Mouse (Mus musculus): ENCODE measurements at regions not wholly inside any gene's neighbourhood (a gene's known extent, or its start where the extent isn't known, plus 50 kb on each side); places are given as distances from the start of the nearest gene placed in this dataset.

- H3K4me3 ChIP-seq (ENCODE audit: low read length), result no peak overlapping the region
- 83% methylated on average over 10 of the region's 10 CpGs for WGBS
- no peak overlapping the region for H3K9ac ChIP-seq (ENCODE audit: low read depth, low read length)
- H3K36me3 ChIP-seq (ENCODE audit: control insufficient read depth, insufficient read depth, low read length), result no peaks in the 10 kb centered on the region
- no peaks in the 10 kb centered on the region for H3K4me1 ChIP-seq (ENCODE audit: control insufficient read depth, insufficient read depth, low read length)
- no peaks in the 10 kb centered on the region for H3K27me3 ChIP-seq (ENCODE audit: control insufficient read depth, insufficient read depth, low read length)
- no peak overlapping the region for H3K4me2 ChIP-seq (replicated peaks; ENCODE audit: low read depth, low read length)
- H3K27ac ChIP-seq (ENCODE audit: low read depth, low read length), result no peak overlapping the region
- no peak for ATAC-seq (ENCODE audit: low FRiP score, low TSS enrichment)
- no peaks in the 10 kb centered on the region for H3K9me3 ChIP-seq (ENCODE audit: control insufficient read depth, low read length)
Observed at GRCm38 (mm10) chr3:35314177-35314576, 439.7 kb upstream of the Atp11b start.

DNA sequence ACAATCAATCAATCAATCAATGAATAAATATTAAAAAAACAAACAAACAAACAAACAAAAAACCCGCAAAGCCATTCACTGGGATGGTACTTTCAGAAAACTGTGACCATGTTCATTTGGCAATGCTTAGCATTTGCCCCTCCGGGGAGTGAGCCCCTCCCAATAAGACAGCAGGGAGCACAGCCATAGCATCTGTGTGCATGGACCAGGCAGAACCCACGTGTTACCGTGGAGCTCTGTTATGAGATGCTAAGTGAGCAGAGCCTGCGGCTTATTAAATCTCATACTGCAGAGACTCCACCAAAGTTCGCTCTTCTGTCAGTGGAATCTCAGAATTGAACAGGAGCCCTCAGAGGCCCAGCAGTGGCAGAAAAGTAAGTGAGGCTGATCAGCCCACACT, 438.7 kb upstream of the Atp11b start:
- no peak overlapping the region for H3K9ac ChIP-seq (ENCODE audit: low read depth, low read length)
- no peak for ATAC-seq (ENCODE audit: low FRiP score, low TSS enrichment)
- no peaks in the 10 kb centered on the region for H3K36me3 ChIP-seq (ENCODE audit: control insufficient read depth, insufficient read depth, low read length)
- H3K4me3 ChIP-seq (ENCODE audit: low read length), result no peak overlapping the region
- no peaks in the 10 kb centered on the region for H3K4me1 ChIP-seq (ENCODE audit: control insufficient read depth, insufficient read depth, low read length)
- no peaks in the 10 kb centered on the region for H3K27me3 ChIP-seq (ENCODE audit: control insufficient read depth, insufficient read depth, low read length)
- no peak overlapping the region for H3K4me2 ChIP-seq (replicated peaks; ENCODE audit: low read depth, low read length)
- H3K27ac ChIP-seq (ENCODE audit: low read depth, low read length), result no peak overlapping the region
- H3K9me3 ChIP-seq (ENCODE audit: control insufficient read depth, low read length), result no peaks in the 10 kb centered on the region
- 89% methylated on average over 6 of the region's 6 CpGs for WGBS

GRCm38 (mm10) chr3:35318348-35318747, 435.6 kb upstream of the Atp11b start:
- H3K9me3 ChIP-seq (ENCODE audit: control insufficient read depth, low read length), result no peaks in the 10 kb centered on the region
- no peak overlapping the region for H3K4me2 ChIP-seq (replicated peaks; ENCODE audit: low read depth, low read length)
- H3K27me3 ChIP-seq (ENCODE audit: control insufficient read depth, insufficient read depth, low read length), result no peaks in the 10 kb centered on the region
- ATAC-seq (ENCODE audit: low FRiP score, low TSS enrichment), result peak; percentile 51; the same call in 1 of the 2 replicates
- no peaks in the 10 kb centered on the region for H3K4me1 ChIP-seq (ENCODE audit: control insufficient read depth, insufficient read depth, low read length)
- 34% methylated on average over 13 of the region's 13 CpGs for WGBS
- H3K36me3 ChIP-seq (ENCODE audit: control insufficient read depth, insufficient read depth, low read length), result no peaks in the 10 kb centered on the region
- no peak overlapping the region for H3K4me3 ChIP-seq (ENCODE audit: low read length)
- no peak overlapping the region for H3K9ac ChIP-seq (ENCODE audit: low read depth, low read length)
- H3K27ac ChIP-seq (ENCODE audit: low read depth, low read length), result no peak overlapping the region

DNA sequence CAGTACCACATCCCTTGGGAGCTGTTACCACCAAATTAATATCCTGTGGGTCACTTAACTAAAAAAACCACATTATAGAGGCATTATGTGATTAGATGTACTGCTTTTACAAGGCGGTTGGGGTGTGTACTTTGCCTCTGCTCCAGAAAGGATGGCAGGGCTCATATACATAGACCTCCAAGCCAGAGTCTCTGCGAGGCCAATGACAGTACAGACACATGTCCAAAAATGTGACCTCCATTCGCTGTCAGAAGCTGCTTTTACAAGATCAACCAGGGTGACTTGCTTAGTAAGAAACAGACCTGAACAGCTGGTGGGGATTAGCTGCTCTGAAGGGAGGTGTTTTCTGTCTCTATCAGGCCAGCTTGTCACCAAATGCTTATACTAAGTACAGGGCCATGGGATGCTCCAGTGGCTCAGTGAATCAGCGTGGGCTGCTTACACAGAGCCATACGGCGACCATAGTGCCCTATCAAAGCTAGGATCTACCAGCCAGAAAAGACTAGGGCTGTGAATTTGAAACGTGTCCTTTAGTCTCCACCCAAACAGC, 433.0 kb upstream of the Atp11b start:
- no peaks in the 10 kb centered on the region for H3K27me3 ChIP-seq (ENCODE audit: control insufficient read depth, insufficient read depth, low read length)
- no peak overlapping the region for H3K27ac ChIP-seq (ENCODE audit: low read depth, low read length)
- H3K4me2 ChIP-seq (replicated peaks; ENCODE audit: low read depth, low read length), result no peak overlapping the region
- no peak; the same call in 1 of the 2 replicates for ATAC-seq (ENCODE audit: low FRiP score, low TSS enrichment)
- H3K4me1 ChIP-seq (ENCODE audit: control insufficient read depth, insufficient read depth, low read length), result 0 out of 2 replicates have a peak, but pooled peaks cover 2% of the 10 kb centered on the region
- no peak overlapping the region for H3K9ac ChIP-seq (ENCODE audit: low read depth, low read length)
- 45% methylated on average over 7 of the region's 7 CpGs for WGBS
- H3K4me3 ChIP-seq (ENCODE audit: low read length), result no peak overlapping the region
- no peaks in the 10 kb centered on the region for H3K36me3 ChIP-seq (ENCODE audit: control insufficient read depth, insufficient read depth, low read length)
- H3K9me3 ChIP-seq (ENCODE audit: control insufficient read depth, low read length), result no peaks in the 10 kb centered on the region

GRCm38 (mm10) chr3:35321991-35322390, 431.9 kb upstream of the Atp11b start:
- Histone ChIP-seq H3K27ac (ENCODE audit: low read depth, low read length) (no peak overlapping the region), H3K4me1 (ENCODE audit: control insufficient read depth, insufficient read depth, low read length) (0 out of 2 replicates have a peak, but pooled peaks cover 2% of the 10 kb centered on the region), H3K27me3 (ENCODE audit: control insufficient read depth, insufficient read depth, low read length) (no peaks in the 10 kb centered on the region), H3K4me2 (replicated peaks; ENCODE audit: low read depth, low read length) (no peak overlapping the region), H3K9ac (ENCODE audit: low read depth, low read length) (no peak overlapping the region), H3K36me3 (ENCODE audit: control insufficient read depth, insufficient read depth, low read length) (no peaks in the 10 kb centered on the region), H3K4me3 (ENCODE audit: low read length) (no peak overlapping the region), H3K9me3 (ENCODE audit: control insufficient read depth, low read length) (no peaks in the 10 kb centered on the region)
- 78% methylated on average over 2 of the region's 2 CpGs for WGBS
- ATAC-seq (ENCODE audit: low FRiP score, low TSS enrichment), result no peak

GRCm38 (mm10) chr3:35322899-35323298, 431.0 kb upstream of the Atp11b start:
- no peak overlapping the region for H3K4me2 ChIP-seq (replicated peaks; ENCODE audit: low read depth, low read length)
- H3K4me1 ChIP-seq (ENCODE audit: control insufficient read depth, insufficient read depth, low read length), result 0 out of 2 replicates have a peak, but pooled peaks cover 2% of the 10 kb centered on the region
- H3K36me3 ChIP-seq (ENCODE audit: control insufficient read depth, insufficient read depth, low read length), result no peaks in the 10 kb centered on the region
- no peak overlapping the region for H3K27ac ChIP-seq (ENCODE audit: low read depth, low read length)
- H3K9me3 ChIP-seq (ENCODE audit: control insufficient read depth, low read length), result no peaks in the 10 kb centered on the region
- 86% methylated on average over 4 of the region's 4 CpGs for WGBS
- H3K27me3 ChIP-seq (ENCODE audit: control insufficient read depth, insufficient read depth, low read length), result no peaks in the 10 kb centered on the region
- no peak overlapping the region for H3K4me3 ChIP-seq (ENCODE audit: low read length)
- no peak for ATAC-seq (ENCODE audit: low FRiP score, low TSS enrichment)
- H3K9ac ChIP-seq (ENCODE audit: low read depth, low read length), result no peak overlapping the region

GRCm38 (mm10) chr3:35323450-35324077, 430.3 kb upstream of the Atp11b start:
- ATAC-seq (ENCODE audit: low FRiP score, low TSS enrichment), result 0 out of 2 replicates have a peak, but pooled peaks have one; percentile 64
- Histone ChIP-seq H3K36me3 (ENCODE audit: control insufficient read depth, insufficient read depth, low read length) (no peaks in the 10 kb centered on the region), H3K4me2 (replicated peaks; ENCODE audit: low read depth, low read length) (no peak overlapping the region), H3K4me3 (ENCODE audit: low read length) (no peak overlapping the region), H3K27ac (ENCODE audit: low read depth, low read length) (no peak overlapping the region), H3K9ac (ENCODE audit: low read depth, low read length) (no peak overlapping the region), H3K9me3 (ENCODE audit: control insufficient read depth, low read length) (no peaks in the 10 kb centered on the region), H3K4me1 (ENCODE audit: control insufficient read depth, insufficient read depth, low read length) (0 out of 2 replicates have a peak, but pooled peaks cover 2% of the 10 kb centered on the region), H3K27me3 (ENCODE audit: control insufficient read depth, insufficient read depth, low read length) (no peaks in the 10 kb centered on the region)
- 60% methylated on average over 11 of the region's 11 CpGs for WGBS

DNA sequence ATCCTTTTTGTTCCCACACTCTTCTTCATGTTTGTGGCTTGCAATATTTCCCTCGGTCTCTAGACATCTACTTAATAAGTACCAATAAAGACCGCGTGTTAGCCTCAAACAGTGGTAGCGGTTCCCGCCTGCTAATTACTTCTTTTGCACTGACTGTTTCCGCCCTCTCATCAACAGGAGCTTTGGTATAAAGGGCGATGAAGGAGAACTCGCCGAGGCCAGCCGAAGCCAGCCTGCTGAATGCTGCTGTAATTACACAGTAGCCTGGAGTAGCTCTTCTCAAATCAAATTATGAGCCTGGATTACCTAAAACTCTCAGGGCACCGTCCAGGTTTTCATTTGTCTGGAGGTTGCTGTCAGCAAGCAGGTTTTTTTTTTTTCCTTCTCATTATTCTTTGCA, 429.7 kb upstream of the Atp11b start:
- WGBS, result 15% methylated on average over 11 of the region's 11 CpGs
- H3K9ac ChIP-seq (ENCODE audit: low read depth, low read length), result no peak overlapping the region
- H3K4me1 ChIP-seq (ENCODE audit: control insufficient read depth, insufficient read depth, low read length), result 0 out of 2 replicates have a peak, but pooled peaks cover 2% of the 10 kb centered on the region
- H3K9me3 ChIP-seq (ENCODE audit: control insufficient read depth, low read length), result no peaks in the 10 kb centered on the region
- no peak overlapping the region for H3K27ac ChIP-seq (ENCODE audit: low read depth, low read length)
- no peak overlapping the region for H3K4me3 ChIP-seq (ENCODE audit: low read length)
- no peak overlapping the region for H3K4me2 ChIP-seq (replicated peaks; ENCODE audit: low read depth, low read length)
- no peaks in the 10 kb centered on the region for H3K27me3 ChIP-seq (ENCODE audit: control insufficient read depth, insufficient read depth, low read length)
- ATAC-seq (ENCODE audit: low FRiP score, low TSS enrichment), result no peak
- H3K36me3 ChIP-seq (ENCODE audit: control insufficient read depth, insufficient read depth, low read length), result no peaks in the 10 kb centered on the region

- no peak for ATAC-seq (ENCODE audit: low FRiP score, low TSS enrichment)
- Histone ChIP-seq H3K4me3 (ENCODE audit: low read length) (0 out of 2 replicates have a peak overlapping the region, but pooled peaks have one; percentile 8), H3K27me3 (ENCODE audit: control insufficient read depth, insufficient read depth, low read length) (no peaks in the 10 kb centered on the region), H3K9me3 (ENCODE audit: control insufficient read depth, low read length) (no peaks in the 10 kb centered on the region), H3K9ac (ENCODE audit: low read depth, low read length) (no peak overlapping the region), H3K36me3 (ENCODE audit: control insufficient read depth, insufficient read depth, low read length) (no peaks in the 10 kb centered on the region), H3K27ac (ENCODE audit: low read depth, low read length) (no peak overlapping the region), H3K4me1 (ENCODE audit: control insufficient read depth, insufficient read depth, low read length) (no peaks in the 10 kb centered on the region; the same call in 1 of the 2 replicates), H3K4me2 (replicated peaks; ENCODE audit: low read depth, low read length) (peak overlapping the region; percentile 22; the same call in 1 of the 2 replicates)
- WGBS, result 14% methylated on average over 18 of the region's 18 CpGs
Observed at GRCm38 (mm10) chr3:35332534-35333272, 421.2 kb upstream of the Atp11b start.
